Mouse (Mus musculus) CH12.LX (cell line): ENCODE measurements at regions not wholly inside any gene's neighbourhood (a gene's known extent, or its start where the extent isn't known, plus 50 kb on each side); places are given as distances from the start of the nearest gene placed in this dataset.

ENCODE experiments used
- BHLHE40 ChIP-seq: IDR thresholded peaks from 2 replicates; pipeline ENCODE4 v1.6.1; 2011; ENCODE audit warnings: mild to moderate bottlenecking, low read depth, low read length, improper control_type of control experiment
- CHD2 ChIP-seq: IDR thresholded peaks from 2 replicates; pipeline ENCODE4 v1.6.1; 2011; ENCODE audit warnings: low read length, improper control_type of control experiment
- CTCF ChIP-seq, 2 experiments: IDR thresholded peaks in 1 of 2; conservative IDR thresholded peaks in 1 of 2; 2 replicates each; pipeline ENCODE4 v1.5.1; 2011 to 2012; ENCODE audit warnings: low read depth in 2 of 2, low read length in 2 of 2, improper control_type of control experiment in 1 of 2, inconsistent platforms in 1 of 2, mild to moderate bottlenecking in 1 of 2, moderate library complexity in 1 of 2
- ETS1 ChIP-seq: conservative IDR thresholded peaks from 2 replicates; pipeline ENCODE4 v1.6.1; 2012; ENCODE audit warnings: low read depth, mild to moderate bottlenecking, inconsistent platforms, low read length, improper control_type of control experiment, moderate library complexity
- JUN ChIP-seq: IDR thresholded peaks from 2 replicates; pipeline ENCODE4 v1.6.1; 2011; ENCODE audit warnings: low read depth, mild to moderate bottlenecking, low read length, improper control_type of control experiment, moderate library complexity; ENCODE audit not compliant: insufficient read depth
- JUND ChIP-seq: conservative IDR thresholded peaks from 2 replicates; pipeline ENCODE4 v1.6.1; 2011; ENCODE audit warnings: low read depth, low read length, improper control_type of control experiment
- KAT2A ChIP-seq: IDR thresholded peaks from 2 replicates; pipeline ENCODE4 v1.6.1; 2012; ENCODE audit warnings: low read length, improper control_type of control experiment, inconsistent platforms; ENCODE audit not compliant: insufficient replicate concordance
- PAX5 ChIP-seq: IDR thresholded peaks from 2 replicates; pipeline ENCODE4 v1.6.1; 2012; ENCODE audit warnings: low read length, inconsistent platforms, mixed read lengths
- POLR2A ChIP-seq: IDR thresholded peaks from 2 replicates; pipeline ENCODE4 v1.6.1; 2011; ENCODE audit warnings: low read depth, mild to moderate bottlenecking, improper control_type of control experiment, low read length
- RCOR1 ChIP-seq: conservative IDR thresholded peaks from 2 replicates; pipeline ENCODE4 v1.6.1; 2012; ENCODE audit warnings: low read depth, mild to moderate bottlenecking, inconsistent platforms, low read length, improper control_type of control experiment

GRCm38 (mm10) chr6:100447211-100447610, 159.9 kb upstream of the Rybp start:
- TF ChIP-seq RCOR1, result no peak
- no peak for TF ChIP-seq BHLHE40
- TF ChIP-seq CTCF (conservative IDR thresholded peaks at IDR 0.05 in 1 of 2, IDR thresholded peaks at IDR 0.05 in 1 of 2; ENCODE audit: low read depth in 2 of 2, low read length in 2 of 2), result no peak
- TF ChIP-seq CHD2, result no peak
- no peak for TF ChIP-seq ETS1
- TF ChIP-seq KAT2A, result no peak
- no peak for TF ChIP-seq JUND
- no peak for TF ChIP-seq POLR2A
- no peak for TF ChIP-seq PAX5
- TF ChIP-seq JUN, result no peak
